Mouse (Mus musculus) T-cell, adult 2 months (primary cell): Measurements from ENCODE around the gene Prkcq.
"Not testable (repeated sequence)": the region's sequence is repeated elsewhere in the genome, so short reads cannot be mapped to it uniquely, and the experiment has no call there.

Source experiments
- DNase-seq: peaks from one replicate; pipeline ENCODE4 v3.0.0; 2022; ENCODE audit warnings: low spot score

The Prkcq gene

DNA sequence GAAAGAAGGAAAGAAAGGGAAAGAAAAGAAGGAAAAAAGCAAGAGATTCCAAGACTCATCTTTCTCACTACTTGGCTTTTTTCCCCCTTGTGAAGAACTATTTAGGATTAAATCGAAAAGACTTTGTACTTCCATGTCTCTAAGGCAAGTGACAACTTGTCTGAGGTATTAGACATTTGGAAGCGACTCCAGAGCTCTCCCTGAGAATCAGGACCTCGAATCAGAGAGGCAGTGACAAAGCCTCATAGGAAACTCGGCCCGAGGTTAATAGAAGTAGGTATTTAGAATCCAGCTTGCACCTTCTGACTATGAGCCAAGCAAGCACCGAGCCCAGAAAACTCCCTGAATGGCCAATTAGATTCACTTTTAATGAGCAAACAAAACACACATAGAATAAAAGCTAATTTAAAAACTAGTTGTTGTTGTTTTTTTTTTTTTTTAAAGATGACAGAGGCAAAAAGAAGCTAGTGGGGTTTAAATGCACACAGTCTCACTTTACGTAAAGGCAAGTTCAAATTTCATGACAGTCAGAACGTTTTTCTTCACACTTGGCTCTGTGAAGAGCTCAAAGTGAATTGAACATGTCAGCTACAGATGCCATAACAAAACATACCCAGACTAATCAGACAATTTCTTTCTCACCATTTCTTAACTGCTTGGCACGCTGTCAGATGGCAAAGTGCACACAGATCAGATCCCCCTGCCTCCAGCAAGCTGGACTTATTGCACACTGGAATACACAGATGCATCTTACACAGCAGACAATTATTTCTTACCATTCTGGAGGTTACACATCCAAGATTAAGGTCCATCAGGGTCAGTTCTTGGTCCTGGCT is 119.9 kb downstream of the Prkcq start:
- DNase-seq = no peak

DNA sequence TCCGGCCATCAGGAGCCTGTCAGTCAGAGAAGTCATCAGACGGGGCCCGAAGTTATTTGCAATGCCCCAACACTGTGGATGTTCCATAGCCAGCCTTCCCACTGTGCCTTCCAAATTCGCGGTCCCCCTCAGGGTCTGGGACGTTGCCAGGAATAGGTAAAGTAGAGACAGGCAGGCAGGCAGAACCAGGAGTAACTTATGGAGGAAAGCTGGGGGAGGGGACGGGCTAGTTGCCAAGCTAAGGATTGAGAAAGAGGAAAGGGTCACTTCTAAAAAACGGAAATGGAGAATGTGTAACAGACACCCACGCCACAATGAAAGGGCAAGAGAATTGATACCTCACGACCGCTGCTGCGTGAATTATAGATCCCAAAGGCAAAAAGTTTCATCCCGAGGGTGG is 121.2 kb downstream of the Prkcq start:
- DNase-seq = no peak

DNA sequence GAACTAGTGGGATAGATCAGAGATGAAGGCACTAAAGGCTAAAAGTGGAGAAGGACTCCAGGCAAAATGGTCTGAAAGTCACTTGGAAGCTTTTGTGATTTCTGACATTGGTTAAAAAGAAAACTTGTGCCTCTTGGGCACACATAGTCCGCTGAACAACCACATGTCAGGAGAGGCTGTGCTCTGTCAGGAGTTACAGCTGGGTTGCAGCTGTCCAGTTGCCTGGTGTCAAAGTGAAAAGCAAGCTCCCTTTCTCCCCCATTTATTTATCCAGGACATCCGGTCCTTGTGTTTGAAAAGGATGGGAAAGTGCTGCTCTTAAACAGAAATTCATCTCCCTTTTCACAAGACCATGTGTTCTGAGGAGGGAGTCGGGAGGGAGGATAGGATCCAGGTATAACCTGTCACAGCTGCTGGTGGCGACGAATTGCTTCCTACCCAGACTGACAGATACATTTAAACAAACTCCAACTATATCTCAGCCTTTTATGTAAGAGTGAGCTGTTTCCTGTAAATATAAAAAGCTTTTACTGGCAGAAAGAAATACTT is 122.8 kb downstream of the Prkcq start:
- DNase-seq = no peak

DNA sequence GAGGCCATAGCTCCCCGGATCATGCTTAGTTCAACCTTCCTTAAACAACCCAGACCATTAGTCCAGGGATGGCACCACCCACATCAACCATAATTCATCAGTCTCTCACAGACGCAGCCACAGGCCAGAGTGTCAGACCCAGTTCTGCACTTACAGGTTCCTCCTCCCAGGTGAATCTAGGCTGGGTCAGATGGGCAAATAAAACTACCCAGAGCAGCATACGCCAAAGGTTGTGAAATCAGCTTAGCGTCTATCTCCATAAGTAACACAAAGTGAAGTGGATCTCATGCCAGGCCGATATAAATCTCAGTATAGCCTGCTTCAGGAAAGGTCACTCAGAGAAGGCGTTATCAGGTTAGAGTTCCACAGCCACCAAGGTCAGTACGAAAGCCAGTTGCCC is 126.9 kb downstream of the Prkcq start:
- no peak for DNase-seq

DNA sequence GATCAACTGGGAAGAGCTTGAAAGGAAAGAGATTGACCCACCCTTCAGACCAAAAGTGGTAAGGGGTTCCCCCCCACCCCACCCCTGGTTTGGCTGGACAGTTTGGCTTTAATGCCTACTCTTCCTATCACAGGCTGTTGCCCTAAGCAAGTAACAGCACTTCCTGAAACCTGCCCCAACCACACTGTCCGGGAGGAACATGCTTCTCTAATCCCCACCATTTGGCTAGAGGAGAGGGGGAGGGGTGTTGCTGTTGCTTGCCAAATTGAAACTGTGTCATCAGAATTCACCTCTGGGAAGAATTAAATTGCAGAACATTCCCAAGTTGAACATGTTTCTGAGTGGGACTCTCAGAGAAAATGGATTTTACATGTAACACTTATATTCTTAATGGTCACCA is 127.5 kb downstream of the Prkcq start:
- no peak for DNase-seq

DNA sequence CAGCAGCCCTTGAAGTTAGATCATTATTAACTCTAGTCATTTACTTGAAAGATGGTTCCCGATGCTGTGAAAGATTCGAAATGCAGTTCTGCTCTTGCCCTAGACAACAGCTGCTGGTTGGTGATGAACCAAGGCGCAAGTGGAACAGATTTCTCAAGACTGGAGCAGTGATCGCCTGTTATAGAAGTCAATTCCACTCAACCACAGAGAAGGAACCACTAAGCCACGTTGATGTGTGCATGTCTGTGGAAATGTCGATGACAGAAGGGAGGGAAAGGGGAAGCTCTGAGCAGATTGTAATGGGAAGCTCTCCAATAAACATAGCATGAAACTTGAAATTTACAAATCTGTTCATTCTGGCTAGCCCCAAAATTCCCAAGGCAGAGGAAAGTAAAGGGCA is 128.5 kb downstream of the Prkcq start:
- DNase-seq = no peak

DNA sequence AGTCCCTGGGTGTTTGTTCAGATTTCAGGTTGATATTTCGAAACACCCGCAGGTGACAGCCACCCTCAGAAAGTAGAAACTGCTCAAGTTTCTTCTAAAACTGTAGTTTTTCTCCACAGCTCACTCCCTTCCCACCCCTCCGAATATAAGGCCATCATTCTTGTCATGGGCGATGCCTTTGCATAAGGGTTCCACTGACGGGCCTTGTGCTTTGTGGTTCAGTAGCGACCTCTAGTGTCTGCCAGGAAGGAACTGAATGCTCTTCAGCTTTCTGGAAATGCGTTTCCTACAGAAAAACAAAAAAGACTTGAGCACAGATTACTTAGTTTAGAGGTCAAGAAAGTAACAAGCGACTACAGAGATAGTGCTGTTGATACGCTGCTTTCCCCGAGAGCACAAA is 148.3 kb downstream of the Prkcq start:
- DNase-seq = peak; percentile 56

DNA sequence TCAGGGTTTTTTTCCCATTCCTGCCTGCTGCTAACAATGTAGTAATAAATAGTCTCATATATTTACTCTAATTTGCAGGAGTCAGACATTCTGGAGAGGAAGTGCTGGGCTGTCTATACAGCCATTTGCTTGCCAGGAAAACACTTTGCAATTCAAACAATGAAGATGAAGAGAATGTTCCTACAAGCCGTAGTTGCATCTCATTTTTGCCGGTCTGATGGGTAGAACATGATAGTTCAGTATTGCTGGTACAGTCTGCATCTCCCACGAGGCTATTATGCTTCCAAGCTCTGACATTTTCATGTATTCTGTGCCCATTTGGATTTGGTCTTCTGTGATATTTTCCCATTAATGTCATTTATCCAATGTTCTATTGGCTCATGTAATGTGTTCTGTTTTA is 150.5 kb downstream of the Prkcq start:
- DNase-seq = no peak

DNA sequence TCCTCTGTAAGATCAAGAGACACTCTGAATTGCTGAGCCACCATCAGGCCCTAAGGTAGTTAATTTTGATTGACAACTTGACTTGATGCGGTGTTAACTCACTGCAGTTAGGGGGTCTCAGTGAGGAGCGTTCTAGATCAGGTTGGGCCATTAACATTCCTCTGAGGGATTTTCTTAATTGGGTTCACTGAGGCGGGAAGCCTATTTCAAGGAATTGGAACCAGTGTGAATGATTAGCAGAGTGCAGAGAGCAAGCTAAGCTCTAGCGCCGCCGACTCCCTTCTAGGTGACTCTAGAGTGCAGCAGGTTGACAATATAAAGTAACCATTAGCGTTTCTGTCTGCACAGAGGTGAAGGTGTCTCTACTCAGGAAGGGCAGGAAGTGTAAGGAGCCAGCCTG is 155.4 kb downstream of the Prkcq start:
- DNase-seq = no peak

DNA sequence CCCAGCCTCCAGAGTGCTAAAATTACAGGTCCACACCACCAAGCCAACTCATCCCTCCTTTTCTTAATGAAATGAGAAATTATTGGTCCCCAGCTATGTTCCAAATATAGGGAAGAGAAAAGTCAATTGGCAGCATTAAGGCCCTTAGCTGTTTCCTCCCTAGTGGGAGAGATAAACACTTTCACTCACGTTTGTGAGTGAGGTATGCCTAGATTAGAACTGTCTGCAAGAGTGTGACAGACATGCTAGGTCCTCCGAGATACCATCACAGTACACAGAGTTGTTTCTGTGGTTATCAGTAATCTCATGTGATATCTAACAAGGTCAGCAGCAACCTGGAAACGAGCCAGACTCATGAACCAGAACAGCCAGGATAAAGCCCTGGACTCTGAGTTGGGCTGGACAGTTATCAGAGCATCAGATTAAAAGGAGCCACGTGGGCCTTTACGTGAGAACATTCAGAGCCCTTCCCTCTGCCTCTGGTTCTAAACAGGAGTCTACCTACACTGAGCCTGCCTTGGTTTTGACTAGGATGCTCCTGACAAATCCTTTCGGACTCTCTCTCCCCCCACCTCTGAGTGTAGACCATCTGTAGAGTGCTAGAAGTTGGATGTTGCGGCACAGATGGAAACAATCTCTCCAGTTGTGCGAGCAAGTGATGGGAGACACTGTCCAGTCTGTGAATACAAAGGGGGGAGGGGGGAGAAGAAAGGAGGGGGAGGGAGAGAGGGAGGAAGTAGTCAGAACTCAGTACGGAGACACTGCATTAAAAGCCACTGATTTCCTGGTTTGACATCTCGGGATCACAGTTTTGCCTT is 157.7 kb downstream of the Prkcq start:
- no peak for DNase-seq

DNA sequence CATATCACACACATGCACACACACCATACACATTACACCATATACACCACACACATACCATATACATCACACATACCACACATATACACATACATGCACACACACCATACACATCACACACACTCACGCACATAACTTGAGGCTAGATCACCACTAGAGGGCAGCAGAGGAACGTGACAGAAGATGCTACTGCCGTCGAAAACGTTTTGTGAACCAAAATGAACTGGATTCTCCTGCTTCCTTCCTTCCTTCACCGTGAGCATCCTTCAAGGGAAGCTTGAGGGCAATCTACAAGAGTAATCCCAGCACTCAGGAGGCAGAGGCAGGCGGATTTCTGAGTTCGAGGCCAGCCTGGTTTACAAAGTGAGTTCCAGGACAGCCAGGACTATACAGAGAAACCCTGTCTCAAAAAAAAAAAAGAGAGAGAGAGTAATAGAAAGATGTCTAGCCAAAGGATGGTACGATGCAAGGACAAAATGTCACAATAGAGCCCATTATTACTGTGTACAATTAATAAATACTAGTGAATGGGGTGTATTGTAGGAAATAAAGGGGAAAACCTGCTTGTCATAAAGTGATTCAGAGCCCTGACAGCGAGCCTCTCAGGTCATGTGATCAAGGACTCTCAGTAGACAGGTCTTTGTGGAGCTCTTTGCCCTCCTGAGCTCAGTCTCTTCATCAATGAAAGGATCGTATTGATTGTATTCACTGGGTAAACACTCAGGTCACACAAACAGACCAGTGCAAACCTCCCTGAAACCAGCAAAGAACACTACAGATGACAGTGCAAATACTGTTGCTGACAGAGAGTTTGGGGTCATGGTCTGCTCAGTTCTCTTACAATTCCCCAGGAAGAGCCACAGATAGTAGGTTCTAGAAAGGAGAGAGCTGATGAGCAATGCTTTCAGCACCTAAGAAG is 159.9 kb downstream of the Prkcq start:
- peak; percentile 64 for DNase-seq

DNA sequence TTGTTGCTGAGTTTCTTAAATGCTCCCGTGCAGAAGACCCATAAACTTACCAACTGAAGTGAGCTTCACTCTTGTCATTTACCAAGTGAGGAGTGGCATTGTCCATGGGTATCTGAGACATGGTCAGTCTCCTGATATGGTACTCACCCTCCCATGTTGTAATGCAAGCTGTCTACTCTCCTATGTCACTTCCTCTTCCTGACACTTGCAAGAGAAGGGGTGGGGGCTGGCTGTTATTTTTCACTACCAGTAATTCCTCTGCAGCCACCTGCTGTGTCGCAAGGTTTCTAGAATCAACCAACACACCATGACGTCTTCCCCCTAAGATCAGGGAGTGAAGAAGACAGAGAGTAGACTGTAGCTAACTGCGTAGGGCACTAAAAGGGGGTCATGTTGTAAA is 160.6 kb downstream of the Prkcq start:
- DNase-seq = peak; percentile 48

DNA sequence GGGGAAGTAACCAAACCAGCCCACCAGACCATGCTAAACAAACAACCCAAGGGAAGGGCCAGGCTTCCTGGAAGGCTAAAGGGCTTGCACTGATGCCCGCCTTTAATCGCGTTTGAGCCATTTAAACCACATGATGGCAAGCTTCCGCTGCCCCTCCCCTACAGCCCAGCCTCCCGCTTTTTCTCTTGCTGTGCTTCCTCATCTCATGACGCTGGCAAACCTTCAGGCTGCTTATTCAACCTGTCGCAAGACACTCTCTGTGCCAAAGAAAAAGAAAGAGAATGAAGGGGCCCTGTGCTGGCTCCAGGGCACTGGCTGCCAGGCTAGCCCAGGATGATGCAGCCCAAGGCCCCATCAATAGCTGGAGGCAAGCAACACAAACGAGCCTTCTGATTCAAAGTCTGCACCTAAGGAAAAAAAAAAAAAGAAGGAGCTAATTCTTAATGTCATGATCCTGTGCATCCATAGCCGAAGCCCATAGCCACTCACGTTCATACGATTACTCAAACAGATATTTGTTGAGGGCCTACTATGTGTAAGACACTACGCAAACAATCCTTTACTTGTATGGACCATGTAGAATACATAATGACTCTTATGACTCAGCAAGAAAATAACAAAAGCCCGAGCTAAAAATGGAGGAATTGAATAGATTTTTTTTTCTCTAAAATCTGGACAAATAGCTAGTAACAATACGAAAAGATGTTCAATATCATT is 161.6 kb downstream of the Prkcq start:
- peak; percentile 20 for DNase-seq

DNA sequence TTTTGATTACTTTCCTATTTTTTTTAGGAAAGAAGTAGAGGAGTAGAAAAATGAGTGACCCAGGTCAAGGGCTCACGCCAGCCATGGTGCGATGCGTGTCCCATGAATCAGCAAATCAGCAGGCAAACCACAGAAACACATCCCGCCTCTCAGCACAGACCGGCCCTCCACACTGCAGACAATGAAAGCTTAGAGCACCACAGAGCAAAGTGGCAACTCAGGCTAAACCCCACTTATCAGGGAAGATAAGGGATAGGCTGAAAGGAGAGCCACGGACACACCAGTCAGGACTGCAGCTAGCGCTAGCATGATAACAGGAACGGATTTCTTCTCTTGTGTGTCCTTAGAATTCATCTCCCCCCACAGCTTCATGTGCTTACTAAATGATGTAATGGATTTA is 164.4 kb downstream of the Prkcq start:
- DNase-seq = no peak

DNA sequence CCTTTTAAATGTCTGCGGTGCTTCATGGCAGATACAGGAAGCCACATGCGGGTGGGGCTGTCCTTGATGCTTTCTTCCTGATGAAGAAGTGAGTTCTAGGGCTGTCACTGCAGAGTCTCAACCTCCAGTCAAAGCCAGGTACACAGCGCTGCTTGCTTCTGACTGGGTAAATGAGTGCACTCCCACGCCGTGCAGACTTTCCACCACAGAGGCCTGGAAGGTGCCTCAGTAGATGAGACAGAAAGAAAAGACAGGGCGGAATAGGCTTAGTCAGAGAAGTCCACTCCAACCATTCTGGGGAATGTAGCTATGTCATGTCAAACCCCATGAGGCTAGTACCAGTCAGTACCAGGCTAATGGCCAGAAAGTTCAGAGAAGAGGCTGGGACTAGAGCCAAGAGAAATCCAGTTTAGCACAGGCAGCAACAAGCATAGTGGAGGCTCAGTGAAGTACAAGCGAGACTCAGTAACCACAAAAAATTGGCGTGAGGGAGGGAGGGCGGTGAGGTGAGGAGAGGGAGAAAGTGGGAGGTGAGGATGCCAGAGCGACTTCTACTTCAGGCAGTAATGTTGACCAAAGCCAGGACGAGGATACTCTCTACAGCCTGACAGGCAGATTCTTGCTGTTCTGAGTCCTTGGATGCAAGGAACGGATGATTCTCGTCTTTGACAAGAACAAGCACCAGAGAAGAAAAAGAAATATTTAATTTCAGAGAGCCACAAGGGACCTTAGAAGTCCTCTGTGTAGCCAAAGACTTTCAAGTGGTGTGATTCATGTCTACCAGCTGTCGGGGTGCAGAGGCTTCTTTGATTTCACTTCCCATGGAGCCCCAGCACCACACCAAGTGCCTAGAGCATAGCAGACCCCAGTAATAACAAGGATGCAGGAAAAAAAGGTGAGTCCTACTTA is 167.3 kb downstream of the Prkcq start:
- DNase-seq = peak; percentile 61

DNA sequence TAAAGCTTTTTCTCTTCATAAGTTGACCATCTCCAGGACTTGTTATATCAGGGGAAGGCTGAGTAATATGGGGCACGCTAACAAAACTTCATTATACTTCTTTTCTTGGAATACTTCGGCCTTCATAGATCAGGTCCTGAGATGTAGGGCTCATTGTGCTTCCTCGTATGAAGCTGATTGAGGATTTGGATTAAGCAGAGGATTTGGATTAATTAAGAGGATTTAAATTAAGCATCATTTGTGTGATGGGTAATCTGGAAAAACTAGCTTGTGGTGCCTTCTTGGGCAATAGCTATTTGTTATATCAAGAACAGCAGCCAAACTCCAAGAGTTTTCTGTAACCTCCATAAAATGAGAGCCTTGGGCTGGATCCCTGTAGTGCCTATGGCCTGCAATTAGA is 172.8 kb downstream of the Prkcq start:
- no peak for DNase-seq

DNA sequence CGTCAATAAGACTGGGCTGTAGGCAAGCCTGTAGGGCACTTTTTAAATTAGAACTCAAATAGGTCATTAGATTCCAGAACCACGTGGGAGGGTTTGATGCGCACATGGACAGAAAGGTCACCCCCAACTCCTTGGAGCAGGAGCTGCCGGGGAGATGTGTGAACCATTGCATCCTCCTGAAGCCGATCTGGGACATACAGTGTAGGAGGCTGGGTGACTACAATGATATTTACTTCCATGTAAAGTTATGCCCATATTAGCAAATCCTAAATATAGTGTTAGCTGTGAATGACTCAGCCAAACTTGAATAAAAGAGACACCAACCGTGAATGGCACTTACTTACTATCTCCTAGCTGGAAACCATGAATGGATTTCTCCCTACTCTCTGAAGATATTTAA is 174.5 kb downstream of the Prkcq start:
- not testable (repeated sequence) for DNase-seq

DNA sequence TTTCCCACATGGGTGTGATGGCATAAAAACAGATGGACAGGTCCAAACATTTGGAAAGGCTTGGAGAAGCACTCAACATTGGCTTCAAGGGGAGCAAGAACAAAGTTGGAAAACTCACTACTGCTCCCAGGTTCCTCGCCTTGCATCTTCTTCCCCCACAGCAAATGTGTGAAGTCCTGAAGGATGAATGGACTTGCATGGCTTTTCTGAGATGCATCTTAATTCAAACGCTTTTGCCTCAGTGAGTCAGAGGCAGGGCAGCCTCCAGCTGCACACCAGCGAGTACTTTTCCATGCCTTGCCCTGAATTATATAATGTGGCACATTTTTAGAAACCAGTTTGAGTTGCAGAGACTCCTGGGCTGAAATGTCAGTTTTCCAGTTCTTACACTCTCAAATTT is 175.9 kb downstream of the Prkcq start:
- DNase-seq = no peak
